Mouse (Mus musculus) limb, embryonic 11.5 days (tissue): ENCODE data around the gene Ankrd33. TPM values are rescaled to one million over a fixed set of nuclear protein-coding genes. Genes with fewer than 3 reads are reported as not detected.

Source experiments
- ATAC-seq: fragments of 200-750 bp; cut with Nextera tagmentation; 2 replicates; pipeline ENCODE4 v1.8.0; 2017; ENCODE audit warnings: low read depth; ENCODE audit not compliant: insufficient number of reproducible peaks, low FRiP score, low TSS enrichment
- DNase-seq: peaks from one replicate; pipeline ENCODE4 v3.0.0-alpha.2; 2015; ENCODE audit warnings: low spot score
- H3K27ac ChIP-seq: fragments of 300-500 bp; sonication (generic); replicated peaks from 2 replicates; pipeline ENCODE4 v1.5.1; 2014; ENCODE audit warnings: low read depth, mild to moderate bottlenecking, low read length
- H3K27me3 ChIP-seq: fragments of 300-500 bp; sonication (generic); 2 replicates; pipeline ENCODE4 v1.6.1; 2014; ENCODE audit warnings: mild to moderate bottlenecking, low read length, mixed read lengths; ENCODE audit not compliant: control insufficient read depth, insufficient read depth
- H3K36me3 ChIP-seq: fragments of 300-500 bp; sonication (generic); 2 replicates; pipeline ENCODE4 v1.6.1; 2014; ENCODE audit warnings: mild to moderate bottlenecking, low read length, moderate library complexity, mixed read lengths; ENCODE audit not compliant: control insufficient read depth, insufficient read depth
- H3K4me1 ChIP-seq: fragments of 300-500 bp; sonication (generic); 2 replicates; pipeline ENCODE4 v1.6.1; 2014; ENCODE audit warnings: low read length, mixed read lengths; ENCODE audit not compliant: control insufficient read depth, insufficient read depth
- H3K4me2 ChIP-seq: fragments of 300-500 bp; sonication (generic); 2 replicates; pipeline ENCODE4 v1.6.1; 2014; ENCODE audit warnings: low read depth, mild to moderate bottlenecking, moderate library complexity; ENCODE audit not compliant: severe bottlenecking
- H3K4me3 ChIP-seq: fragments of 300-500 bp; sonication (generic); 2 replicates; pipeline ENCODE4 v1.5.1; 2014; ENCODE audit warnings: low read depth, low read length
- H3K9ac ChIP-seq: fragments of 300-500 bp; sonication (generic); 2 replicates; pipeline ENCODE4 v1.6.1; 2014; ENCODE audit warnings: mild to moderate bottlenecking, low read length
- H3K9me3 ChIP-seq: fragments of 300-500 bp; sonication (generic); 2 replicates; pipeline ENCODE4 v1.6.1; 2016; ENCODE audit warnings: low read length; ENCODE audit not compliant: control insufficient read depth
- WGBS: fragments of 180-500 bp; shearing (Covaris S2); extraction: QIAGEN DNeasy Blood & Tissue Kit; methylation state at CpG from one replicate; pipeline ENCODE4 v1.1.7; 2014; 5-methylcytosine and 5-hydroxymethylcytosine counted together
- polyA plus RNA-seq: library from polyadenylated mRNA; unstranded; fragments of >200 nt; fragmentation: Nextera tagmentation; extraction: Ambion mirVana; gene quantifications from 2 replicates; pipeline ENCODE4 v1.2.1, GENCODE M21; 2014

Gene Ankrd33
- polyA plus RNA-seq, 1 experiment from 2014 or later: not detected

DNA sequence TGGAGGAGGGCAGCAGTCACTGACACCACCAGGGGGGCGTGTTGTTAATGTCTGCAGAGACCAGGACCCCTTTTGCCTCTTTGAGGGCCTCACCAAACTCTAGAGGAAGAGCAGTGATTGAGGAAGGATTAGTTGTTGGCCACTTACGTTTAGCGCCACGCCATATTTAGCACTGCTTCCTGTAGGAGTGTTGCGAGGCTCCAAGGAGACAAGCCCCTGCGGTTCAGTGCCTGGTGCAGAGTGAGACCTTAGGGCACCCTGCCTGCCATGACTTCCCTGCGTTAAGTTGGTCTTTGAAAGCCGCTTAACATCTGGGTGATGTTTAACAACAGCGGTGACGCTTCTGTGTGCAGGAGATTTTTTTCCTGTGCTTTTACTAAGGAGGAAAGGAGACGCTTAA, 15.9 kb downstream of the Ankrd33 start:
- H3K4me3 ChIP-seq: no peak overlapping the region
- H3K4me2 ChIP-seq: no peak overlapping the region
- H3K27me3 ChIP-seq: peaks cover 25% of the 10 kb centered on the region; the same call in 1 of the 2 replicates
- no peak overlapping the region for H3K9ac ChIP-seq
- WGBS: 30% methylated on average over 11 of the region's 11 CpGs
- no peak for ATAC-seq
- H3K27ac ChIP-seq: no peak overlapping the region
- no peak for DNase-seq
- no peaks in the 10 kb centered on the region for H3K9me3 ChIP-seq
- H3K36me3 ChIP-seq: no peaks in the 10 kb centered on the region; the same call in 1 of the 2 replicates
- peaks cover 29% of the 10 kb centered on the region for H3K4me1 ChIP-seq

DNA sequence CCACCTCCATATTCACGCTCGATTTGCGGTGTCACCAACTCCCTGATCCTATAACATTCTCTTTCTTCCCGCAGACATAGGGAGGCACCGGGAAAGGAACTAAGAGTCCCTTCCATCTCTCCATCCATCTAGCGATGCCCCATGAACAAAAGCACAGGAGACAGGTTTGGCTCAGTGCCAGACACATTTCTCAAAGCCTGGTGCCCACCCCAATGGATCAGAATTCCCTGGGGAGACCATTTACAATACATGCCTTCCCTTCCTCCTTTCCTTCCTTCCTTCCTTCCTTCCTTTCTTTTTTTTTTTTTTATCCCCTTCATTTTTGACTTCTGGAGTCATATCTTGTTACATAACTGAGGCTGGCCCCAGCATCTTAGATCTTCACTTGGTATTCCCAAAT, 16.5 kb downstream of the Ankrd33 start:
- peaks cover 29% of the 10 kb centered on the region for H3K4me1 ChIP-seq

DNA sequence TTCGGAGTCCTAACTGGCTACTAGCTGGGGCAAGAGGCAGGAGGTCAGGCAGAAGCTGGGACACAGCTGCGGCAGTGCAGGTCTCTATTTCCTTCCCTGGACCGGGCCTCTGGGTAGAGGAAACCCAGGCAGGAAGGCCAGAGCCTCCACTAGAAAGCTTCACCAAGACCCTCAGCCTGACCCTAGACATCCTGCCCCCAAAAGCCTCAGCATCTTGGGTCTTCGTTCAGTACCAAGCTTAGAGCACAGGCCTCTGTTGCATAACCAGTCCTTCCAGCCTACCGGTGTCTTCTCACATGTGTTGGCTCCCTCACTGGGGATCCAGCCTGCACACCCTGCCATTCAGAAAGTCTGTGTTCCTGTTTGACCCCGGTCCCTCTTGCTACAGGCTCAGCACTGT, 17.2 kb downstream of the Ankrd33 start:
- Histone ChIP-seq H3K9ac (no peak overlapping the region), H3K4me3 (no peak overlapping the region), H3K9me3 (0 out of 2 replicates have a peak, but pooled peaks cover 4% of the 10 kb centered on the region), H3K36me3 (no peaks in the 10 kb centered on the region), H3K4me2 (no peak overlapping the region), H3K27ac (0 out of 2 replicates have a peak overlapping the region, but pooled peaks have one; percentile 12), H3K27me3 (peaks cover 21% of the 10 kb centered on the region; the same call in 1 of the 2 replicates), H3K4me1 (peaks cover 29% of the 10 kb centered on the region)
- whole genome bisulfite sequencing: 79% methylated on average over 6 of the region's 6 CpGs
- ATAC-seq (no peak), DNase-seq (no peak)

More for the DNA sequence above, 16.5 kb downstream of the Ankrd33 start:
- H3K27me3 ChIP-seq: peaks cover 25% of the 10 kb centered on the region; the same call in 1 of the 2 replicates
- DNase-seq (no peak), ATAC-seq (no peak)
- no peak overlapping the region for H3K9ac ChIP-seq
- H3K27ac ChIP-seq: no peak overlapping the region
- WGBS: 81% methylated on average over 6 of the region's 6 CpGs
- H3K36me3 ChIP-seq: no peaks in the 10 kb centered on the region; the same call in 1 of the 2 replicates
- no peak overlapping the region for H3K4me2 ChIP-seq
- no peak overlapping the region for H3K4me3 ChIP-seq
- no peaks in the 10 kb centered on the region for H3K9me3 ChIP-seq

DNA sequence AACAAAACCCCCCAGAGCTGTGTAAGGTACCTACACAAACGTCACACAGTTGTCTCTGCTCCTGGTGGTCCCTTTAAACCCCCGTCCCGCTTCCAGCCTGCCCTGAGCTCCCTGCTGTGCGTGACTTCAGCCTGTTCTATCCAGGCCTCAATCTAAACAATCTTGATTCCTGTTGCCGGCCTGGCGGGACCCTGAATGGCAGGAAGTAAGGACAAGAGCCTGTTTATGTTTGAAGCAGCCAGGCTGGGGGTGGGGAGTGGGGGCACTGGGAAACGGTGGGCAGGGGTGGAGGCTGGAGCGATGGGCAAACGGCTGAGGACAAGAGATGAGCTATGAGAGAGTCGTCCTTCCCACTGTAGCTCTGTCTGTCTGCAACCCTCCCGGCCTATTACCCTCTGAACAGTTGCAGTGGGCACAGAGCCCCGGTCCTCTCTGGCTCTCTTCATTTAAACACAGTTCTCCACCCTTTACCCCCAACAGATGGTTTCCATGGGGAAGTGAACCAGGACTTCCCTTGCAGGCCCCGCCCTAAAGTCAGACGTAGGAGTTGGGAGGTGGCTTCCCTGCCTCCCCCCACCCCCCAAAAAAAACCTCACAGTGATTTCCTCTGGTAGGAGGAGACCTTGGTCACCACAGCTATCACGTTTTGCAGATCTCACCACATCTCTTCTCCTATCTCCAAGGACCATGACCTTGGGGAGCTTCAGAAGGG, 18.6 kb downstream of the Ankrd33 start:
- ATAC-seq (no peak), DNase-seq (peak; percentile 43)
- no peak overlapping the region for H3K9ac ChIP-seq
- H3K4me3 ChIP-seq: no peak overlapping the region
- peaks cover 8% of the 10 kb centered on the region; the same call in 1 of the 2 replicates for H3K27me3 ChIP-seq
- WGBS: 19% methylated on average over 15 of the region's 15 CpGs
- no peaks in the 10 kb centered on the region for H3K36me3 ChIP-seq
- H3K4me1 ChIP-seq: peaks cover 22% of the 10 kb centered on the region
- H3K9me3 ChIP-seq: 0 out of 2 replicates have a peak, but pooled peaks cover 4% of the 10 kb centered on the region
- H3K4me2 ChIP-seq: no peak overlapping the region
- peak overlapping the region; percentile 75 for H3K27ac ChIP-seq

DNA sequence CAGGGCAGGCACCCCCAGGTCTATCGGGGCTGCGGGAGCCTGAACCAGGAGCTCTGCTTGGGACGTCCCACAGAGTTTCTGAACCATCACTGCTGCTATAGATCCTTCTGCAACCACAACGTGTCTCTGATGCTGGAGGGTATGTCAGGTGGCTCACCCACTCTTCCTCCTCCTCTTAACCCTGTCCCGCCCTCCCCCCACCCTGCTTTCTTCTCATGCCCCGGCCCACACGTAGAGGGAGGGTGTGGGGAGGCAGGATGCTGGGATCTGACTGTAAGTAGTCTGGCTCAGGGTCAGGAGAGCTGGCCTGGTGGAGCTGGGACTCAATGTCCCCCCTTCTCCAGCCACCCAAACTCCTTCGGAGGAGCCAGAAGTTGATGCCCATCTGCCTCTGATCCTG, 19.9 kb downstream of the Ankrd33 start:
- Histone ChIP-seq H3K4me3 (no peak overlapping the region), H3K27me3 (no peaks in the 10 kb centered on the region)

DNA sequence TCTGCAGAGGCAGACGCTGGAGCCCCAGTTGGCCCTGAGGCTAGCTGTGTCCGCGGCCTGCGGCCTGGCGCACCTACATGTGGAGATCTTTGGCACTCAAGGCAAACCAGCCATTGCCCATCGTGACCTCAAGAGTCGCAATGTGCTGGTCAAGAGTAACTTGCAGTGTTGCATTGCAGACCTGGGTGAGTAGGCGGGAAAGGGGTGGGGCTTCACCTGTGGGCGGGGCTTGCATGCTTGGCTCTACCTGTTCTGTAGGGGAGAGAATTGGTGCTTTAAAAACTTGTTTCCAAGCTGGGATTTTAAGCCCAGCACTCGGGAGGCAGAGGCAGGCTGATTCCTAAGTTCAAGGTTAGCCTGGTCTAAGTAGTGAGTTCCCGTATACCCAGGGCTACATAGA, 21.9 kb downstream of the Ankrd33 start:
- H3K36me3 ChIP-seq: no peaks in the 10 kb centered on the region
- H3K27ac ChIP-seq: no peak overlapping the region
- no peaks in the 10 kb centered on the region for H3K27me3 ChIP-seq
- H3K4me2 ChIP-seq: no peak overlapping the region
- H3K4me1 ChIP-seq: peaks cover 33% of the 10 kb centered on the region
- 0 out of 2 replicates have a peak, but pooled peaks cover 4% of the 10 kb centered on the region for H3K9me3 ChIP-seq
- DNase-seq (no peak), ATAC-seq (no peak)
- no peak overlapping the region for H3K4me3 ChIP-seq
- no peak overlapping the region for H3K9ac ChIP-seq
- WGBS: 81% methylated on average over 11 of the region's 11 CpGs

More for the DNA sequence above, 19.9 kb downstream of the Ankrd33 start:
- 59% methylated on average over 7 of the region's 8 CpGs for WGBS
- 0 out of 2 replicates have a peak, but pooled peaks cover 4% of the 10 kb centered on the region for H3K9me3 ChIP-seq
- 0 out of 2 replicates have a peak overlapping the region, but pooled peaks have one; percentile 30 for H3K9ac ChIP-seq
- peaks cover 31% of the 10 kb centered on the region for H3K4me1 ChIP-seq
- DNase-seq: no peak
- H3K27ac ChIP-seq: no peak overlapping the region
- no peaks in the 10 kb centered on the region for H3K36me3 ChIP-seq
- no peak for ATAC-seq
- H3K4me2 ChIP-seq: peak overlapping the region; percentile 15; the same call in 1 of the 2 replicates

DNA sequence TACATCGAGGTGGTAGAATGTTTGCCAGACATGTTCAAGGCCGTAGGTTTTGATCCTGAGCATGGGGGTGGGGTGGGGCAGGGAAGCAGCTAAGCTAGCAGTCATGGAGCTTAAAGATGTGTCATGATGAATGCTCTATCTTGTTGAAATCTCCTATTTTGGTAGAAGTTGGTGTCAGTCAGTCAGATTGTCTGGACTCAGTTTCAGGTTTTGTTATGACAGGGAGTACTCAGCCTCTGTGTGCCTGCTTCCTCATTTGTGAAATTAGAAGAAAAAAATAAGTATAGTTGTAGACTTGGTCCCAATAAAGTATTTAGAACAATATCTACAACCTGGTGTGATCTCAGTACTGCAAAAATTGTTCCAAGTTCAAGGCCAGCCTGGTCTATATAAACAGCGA, 23.1 kb downstream of the Ankrd33 start:
- H3K9ac ChIP-seq: no peak overlapping the region
- H3K4me3 ChIP-seq: no peak overlapping the region
- ATAC-seq: no peak
- 0 out of 2 replicates have a peak, but pooled peaks cover 4% of the 10 kb centered on the region for H3K9me3 ChIP-seq
- no peak overlapping the region for H3K27ac ChIP-seq
- no peak for DNase-seq
- H3K4me1 ChIP-seq: peaks cover 41% of the 10 kb centered on the region
- no peak overlapping the region for H3K4me2 ChIP-seq
- no peaks in the 10 kb centered on the region for H3K27me3 ChIP-seq
- no peaks in the 10 kb centered on the region for H3K36me3 ChIP-seq
- 87% methylated on average over 3 of the region's 3 CpGs for WGBS

DNA sequence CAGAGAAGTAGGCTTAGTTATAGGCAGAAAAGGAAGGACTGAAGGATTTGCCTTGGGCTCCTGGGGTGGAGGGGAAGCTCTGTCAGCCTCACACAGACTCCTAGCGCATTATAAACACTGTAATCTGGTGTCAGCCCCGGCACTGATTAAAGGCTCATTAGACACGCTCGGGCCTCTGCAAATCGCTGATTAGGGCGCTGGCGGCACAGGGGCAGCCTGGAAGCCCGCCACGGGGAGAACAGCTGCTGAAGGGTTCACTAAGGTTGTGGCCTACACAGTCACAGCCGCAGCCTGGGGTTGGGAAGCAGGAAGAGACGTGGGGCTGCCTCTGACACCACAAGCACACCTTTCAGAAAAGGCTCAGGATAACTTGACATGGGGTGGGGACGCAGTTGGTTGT, 24.3 kb downstream of the Ankrd33 start:
- Histone ChIP-seq H3K4me3 (no peak overlapping the region), H3K4me1 (peaks cover 38% of the 10 kb centered on the region)
- peak; percentile 35 for DNase-seq

More for the DNA sequence above, 24.3 kb downstream of the Ankrd33 start:
- peak overlapping the region; percentile 56; the same call in 1 of the 2 replicates for H3K27ac ChIP-seq
- no peaks in the 10 kb centered on the region for H3K36me3 ChIP-seq
- no peak overlapping the region for H3K9ac ChIP-seq
- no peaks in the 10 kb centered on the region for H3K27me3 ChIP-seq
- ATAC-seq: no peak
- WGBS: 14% methylated on average over 12 of the region's 12 CpGs
- no peak overlapping the region for H3K4me2 ChIP-seq
- H3K9me3 ChIP-seq: 0 out of 2 replicates have a peak, but pooled peaks cover 4% of the 10 kb centered on the region
